Mouse (Mus musculus): ENCODE results near the gene Coq8a.

Gene Coq8a

DNA sequence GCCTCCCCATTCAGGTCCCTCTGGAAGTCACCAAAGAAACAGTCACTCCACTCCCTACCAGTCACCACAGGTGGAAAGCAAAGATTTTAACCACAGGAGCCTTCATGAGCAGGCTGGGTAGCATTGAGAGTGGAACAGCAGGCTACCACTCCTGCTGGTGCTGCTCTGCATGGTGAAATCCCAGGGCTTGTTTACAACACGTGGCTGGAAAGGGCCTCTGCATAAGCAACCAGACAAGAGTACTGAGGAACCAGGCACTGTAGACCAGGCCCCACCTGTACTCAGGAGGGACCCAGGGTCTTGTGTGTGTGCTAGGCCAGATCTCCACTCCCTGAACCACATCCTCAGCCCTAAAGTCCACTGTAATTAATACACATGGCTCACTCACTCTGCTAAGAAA is 22.6 kb downstream of the Coq8a start:
- DNase-seq (ENCODE audit: extremely low spot score, low read depth, low spot score) = no peak

DNA sequence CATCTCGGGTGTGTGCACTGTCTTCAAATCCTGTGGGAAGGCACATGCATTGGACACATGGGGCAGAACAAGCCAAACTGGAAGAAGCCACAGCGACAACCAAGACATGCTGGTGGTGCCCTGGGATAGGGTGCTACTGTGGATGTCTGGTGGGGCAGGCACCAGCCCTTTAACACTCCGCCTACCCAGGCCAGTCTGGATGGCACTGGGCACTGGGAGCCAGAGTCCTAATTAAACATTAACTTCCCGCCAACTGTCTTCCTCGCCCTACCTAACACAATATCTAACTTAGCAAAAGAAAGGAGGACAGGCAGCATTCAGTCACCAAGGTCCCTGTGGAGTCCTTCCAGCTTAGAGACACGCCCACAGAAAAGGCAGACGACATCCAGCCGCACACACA is 23.8 kb downstream of the Coq8a start:
- DNase-seq (ENCODE audit: extremely low spot score, low read depth, low spot score) = no peak

DNA sequence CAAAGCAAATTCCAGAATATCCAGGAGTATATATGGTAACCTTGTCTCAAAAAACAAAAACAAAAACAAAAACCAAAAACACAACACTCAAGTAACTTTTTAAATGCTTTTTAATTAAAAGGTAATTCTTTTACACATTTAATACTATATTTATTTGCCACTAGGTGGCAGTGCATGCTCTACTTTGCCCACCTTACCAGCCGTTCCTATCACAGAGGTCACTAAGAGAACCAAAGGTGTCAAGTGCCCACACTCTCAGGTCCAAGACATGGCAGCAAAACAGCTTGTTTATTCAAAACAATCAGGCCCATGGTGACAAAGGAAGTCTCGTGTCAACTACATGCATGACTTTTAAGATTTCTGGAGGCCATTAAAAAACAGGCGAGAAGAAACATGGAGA is 24.2 kb downstream of the Coq8a start:
- no peak for DNase-seq (ENCODE audit: extremely low spot score, low read depth, low spot score)

DNA sequence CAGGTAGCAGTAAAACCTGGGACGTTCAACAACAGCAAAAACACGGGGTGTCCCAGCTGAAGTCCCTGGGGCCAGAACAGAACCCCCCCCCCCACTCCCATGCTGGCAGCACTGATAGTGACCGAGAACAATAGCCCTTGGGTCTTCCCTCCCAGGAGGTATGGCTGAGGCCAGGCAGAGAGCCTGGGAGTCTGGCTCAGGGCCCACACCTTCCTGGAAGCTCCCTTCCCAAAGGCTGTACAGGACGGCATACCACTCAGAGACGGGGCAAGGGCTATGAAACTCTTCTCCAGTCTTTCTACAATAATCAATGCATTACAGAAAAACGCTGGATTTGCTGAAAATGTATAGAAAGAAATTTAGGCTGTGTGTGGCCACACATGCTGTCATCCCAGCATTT is 24.7 kb downstream of the Coq8a start:
- DNase-seq (ENCODE audit: extremely low spot score, low read depth, low spot score) = no peak

DNA sequence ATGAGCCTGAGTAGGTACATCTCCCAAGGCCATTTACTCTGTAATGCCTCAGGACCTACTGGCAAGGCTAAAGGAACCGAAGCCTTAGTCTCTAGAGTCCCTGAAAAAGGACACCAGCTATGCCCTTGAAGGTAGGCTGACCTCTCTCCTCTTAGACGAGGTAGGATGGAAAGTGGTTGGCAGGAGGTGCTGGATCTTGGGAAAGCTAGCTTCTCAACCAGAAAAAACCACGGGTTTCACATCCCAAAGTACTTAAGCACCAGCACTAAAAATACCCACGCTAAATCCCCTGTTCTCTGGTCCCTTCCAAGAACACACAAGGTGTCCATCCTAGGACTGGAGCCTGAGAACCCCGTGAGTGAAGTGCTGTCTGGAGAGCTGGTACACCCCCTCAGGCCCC is 26.4 kb downstream of the Coq8a start:
- DNase-seq (ENCODE audit: extremely low spot score, low read depth, low spot score) = no peak

DNA sequence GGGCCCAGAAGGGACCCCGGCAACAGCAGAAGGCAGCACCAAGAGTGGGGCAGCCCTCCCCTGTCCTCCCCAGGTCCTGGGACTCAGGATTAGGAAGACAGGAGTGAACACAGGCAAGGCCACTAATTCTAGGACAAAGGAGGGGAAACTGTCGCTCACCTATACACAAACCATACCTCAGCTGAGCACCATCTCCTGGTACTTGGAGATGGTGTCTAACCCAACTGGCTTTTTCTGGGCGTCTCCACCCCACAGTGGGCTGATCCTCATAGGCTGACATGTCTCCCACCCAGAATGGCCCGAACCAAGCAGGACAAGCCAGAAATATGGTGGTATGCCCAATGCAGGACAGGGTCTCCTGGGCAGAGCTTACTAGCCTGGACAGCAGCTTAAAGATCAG is 26.8 kb downstream of the Coq8a start:
- no peak for DNase-seq (ENCODE audit: extremely low spot score, low read depth, low spot score)

DNA sequence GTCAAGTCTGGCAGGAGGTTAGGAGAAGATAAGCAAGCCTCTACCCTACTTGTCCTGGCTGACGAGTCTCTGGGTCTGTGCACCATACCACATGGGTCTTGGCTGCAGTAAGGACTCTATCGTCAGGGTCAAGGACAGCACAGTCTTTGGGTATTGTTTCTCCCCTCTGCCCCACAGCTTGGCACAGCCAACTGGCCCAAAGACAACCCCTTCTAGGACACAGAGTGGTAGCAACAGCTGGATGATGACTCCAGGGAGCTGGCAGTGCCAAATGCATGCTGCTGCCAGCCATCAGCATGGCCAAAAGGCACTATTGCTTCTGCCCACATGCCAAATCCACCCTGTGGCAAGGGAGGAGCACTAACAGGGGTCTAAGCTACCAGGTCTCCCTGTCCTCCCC is 27.5 kb downstream of the Coq8a start:
- no peak for DNase-seq (ENCODE audit: extremely low spot score, low read depth, low spot score)

DNA sequence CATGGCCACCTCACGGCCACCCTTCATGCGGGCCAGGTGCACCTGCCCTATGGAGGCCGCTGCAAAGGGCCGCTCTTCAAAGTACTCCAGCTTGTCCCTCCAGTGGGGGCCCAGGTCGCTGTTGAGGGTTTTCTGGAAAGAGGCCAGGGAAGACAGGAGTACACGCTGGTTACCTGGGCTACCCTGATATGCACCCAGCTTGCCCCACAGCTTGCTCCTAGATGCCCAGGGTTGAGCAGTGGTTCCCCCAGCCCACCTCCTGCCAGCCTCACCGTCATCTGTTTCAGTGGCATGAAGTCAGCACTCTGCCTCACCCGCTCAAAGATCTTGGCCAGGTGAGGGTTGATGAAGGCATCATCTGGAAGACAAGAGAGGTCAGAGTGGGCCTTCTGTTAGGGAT is 29.3 kb downstream of the Coq8a start:
- DNase-seq (ENCODE audit: extremely low spot score, low read depth, low spot score) = no peak

DNA sequence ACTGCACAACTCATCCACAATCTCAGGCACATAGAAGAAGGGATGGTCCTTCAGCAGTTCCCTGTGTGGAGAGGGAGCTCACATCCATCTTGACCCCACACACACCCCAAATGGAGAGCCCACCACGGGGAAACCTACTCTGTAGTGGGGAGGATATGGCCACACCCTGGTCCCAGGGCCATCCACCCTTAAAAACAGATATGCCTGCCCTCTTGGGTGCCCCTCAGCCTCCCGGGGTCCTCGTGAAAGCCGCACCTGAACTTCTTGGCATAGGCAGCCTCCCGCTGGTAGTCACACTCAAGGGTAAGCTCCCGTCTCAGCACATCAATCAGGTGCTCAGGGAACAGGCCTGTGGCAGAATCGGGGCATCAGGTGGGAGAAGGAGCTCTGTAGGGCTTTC is 30.2 kb downstream of the Coq8a start:
- DNase-seq (ENCODE audit: extremely low spot score, low read depth, low spot score) = no peak

DNA sequence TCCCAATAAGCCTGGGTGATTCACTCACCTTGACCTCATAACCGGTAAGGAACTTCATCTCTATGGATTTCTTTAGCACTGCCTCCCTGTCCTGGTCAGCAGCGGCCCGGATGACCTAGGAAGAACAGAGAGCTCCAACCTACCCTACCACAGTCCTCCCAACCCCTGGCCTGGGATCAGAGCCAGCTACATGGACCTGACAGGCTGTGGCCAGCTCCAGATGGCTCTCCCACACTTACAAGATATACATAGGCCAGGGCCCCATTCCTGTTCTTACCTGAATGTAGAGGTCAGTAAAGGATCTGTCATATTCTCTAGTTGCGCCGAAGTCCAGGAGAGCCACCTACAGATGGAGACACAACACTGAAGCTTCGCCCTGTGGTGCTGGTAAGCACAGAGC is 31.1 kb downstream of the Coq8a start:
- no peak for DNase-seq (ENCODE audit: extremely low spot score, low read depth, low spot score)

DNA sequence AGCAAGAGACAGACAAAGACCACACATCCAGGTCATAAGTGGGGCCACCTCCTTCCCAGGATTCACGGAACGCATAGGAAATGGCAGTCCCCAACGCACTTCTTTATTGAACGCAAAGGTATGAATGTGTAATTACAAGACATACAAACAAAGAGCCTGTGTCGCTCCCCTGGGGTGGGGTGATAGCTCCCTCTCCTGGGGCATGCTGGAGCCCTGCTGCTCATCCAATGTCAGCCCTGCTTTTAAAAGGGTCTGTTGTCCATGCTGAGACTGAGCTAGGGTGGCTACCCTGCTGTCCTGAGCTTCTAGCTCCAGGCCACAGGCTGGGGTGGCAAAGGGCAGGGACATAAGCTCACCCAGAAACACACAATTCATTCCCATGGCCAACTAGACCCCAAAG is 32.9 kb downstream of the Coq8a start:
- no peak for DNase-seq (ENCODE audit: extremely low spot score, low read depth, low spot score)

DNA sequence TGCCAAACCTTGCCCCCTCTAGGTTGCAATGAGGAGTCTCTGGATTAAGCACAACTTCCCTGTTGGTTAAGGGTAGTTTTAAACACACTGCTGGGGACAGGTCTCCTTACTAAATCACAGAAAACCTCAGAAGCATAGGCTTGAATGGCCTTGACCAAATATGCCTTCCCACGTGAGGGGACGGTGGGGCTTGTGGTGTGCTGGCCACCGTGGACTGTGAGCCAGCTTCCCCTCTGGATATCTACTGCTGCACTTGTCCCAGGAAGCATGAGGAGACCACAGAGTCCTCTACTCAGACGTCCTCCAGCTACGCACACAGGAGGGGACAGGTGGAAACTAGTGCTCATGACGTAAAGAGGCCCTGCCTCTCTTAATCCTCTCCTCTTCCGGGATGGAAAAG is 36.4 kb downstream of the Coq8a start:
- no peak for DNase-seq (ENCODE audit: extremely low spot score, low read depth, low spot score)

DNA sequence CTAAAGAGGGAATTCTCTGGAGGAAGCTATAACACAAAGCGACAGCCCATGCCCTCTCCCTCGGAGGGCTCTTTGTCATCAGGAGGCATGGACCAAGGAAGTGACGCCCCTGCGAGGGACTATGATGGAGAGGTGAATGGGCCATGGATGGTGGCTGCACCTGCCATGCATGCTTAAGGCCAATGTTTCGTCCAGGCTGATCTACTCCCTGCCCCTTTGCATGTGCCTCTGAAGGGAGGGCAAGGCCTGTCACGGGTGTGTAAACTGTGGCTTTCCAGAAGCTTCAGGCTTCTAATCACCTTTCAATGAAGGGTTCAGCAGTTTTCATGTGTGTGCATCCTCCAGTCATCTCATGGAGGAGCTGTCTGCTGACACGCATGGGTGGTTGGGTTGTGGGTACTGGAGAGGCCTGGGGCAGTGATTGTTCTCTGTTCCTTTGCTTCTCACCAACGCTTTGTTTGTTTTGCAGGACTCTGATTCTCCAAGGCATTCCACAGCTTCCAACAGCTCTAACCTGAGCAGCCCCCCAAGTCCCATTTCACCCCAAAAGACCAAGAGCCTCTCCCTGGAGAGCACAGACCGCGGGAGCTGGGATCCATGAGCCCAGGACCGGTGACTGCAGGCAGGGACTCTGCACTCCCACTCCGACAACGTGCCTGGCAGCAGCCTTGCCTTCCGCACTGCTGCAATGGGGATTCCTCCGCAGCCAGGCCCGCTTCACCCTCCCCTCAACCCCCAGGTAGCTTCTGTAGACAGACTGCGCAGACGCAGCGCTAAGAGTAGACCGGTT is 37.6 kb downstream of the Coq8a start:
- DNase-seq (ENCODE audit: extremely low spot score, low read depth, low spot score) = no peak

DNA sequence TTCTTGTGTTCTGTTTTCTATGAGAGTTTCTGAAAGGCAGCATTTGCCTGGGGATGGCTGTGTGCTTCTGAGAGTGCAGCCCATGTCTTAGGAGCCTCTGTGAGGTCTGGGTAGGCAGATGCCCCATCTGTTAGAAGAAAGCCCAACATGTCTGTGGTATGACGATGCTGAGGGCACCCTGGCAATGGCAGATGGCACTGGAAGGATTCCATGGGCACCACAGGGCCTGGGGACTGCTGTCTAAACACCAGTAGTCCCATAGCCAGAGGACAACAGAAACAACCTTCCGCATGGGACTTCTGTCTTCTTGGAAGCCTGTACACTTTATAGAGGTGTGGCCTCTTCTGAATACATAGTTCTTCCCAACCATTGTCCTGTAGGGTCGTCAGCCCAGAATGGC is 38.2 kb downstream of the Coq8a start:
- DNase-seq (ENCODE audit: extremely low spot score, low read depth, low spot score) = no peak

DNA sequence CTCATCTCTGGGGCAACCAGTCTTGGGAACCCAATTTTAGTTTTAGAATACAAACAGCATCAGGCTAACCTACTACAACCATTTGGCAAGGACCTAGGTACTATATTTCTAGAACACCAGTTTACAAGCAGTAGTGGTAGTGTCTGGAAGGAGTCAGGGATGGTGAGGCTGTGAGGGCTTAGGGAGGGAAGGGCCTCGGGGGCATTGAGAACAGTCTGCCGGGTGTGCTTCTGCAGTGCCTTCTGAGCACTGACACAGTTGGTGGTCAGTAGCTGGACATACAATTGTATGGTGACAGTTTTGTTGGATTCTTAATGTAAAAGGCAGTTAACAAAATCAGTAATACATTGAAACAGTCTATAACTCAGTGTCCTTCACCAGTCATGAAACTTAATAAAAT is 38.9 kb downstream of the Coq8a start:
- DNase-seq (ENCODE audit: extremely low spot score, low read depth, low spot score) = no peak

DNA sequence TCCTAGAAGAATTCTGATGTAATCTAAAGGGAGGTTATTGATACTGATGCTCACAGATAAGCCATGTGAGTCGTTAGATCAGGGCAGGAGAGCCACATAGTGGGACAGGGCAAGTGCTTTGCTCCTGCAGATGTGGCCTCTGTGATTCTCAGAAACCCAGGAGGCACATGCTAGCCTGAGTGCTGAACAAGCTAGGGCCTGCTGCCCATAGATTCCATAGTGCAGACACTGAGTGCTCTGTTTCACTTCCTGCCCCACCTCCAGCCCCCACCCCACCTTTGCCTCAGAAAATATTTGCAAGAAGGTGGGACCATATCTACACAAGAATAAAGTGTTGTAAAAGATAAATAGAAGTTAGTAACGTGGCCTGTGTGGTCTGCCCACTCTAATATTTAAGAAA is 40.8 kb downstream of the Coq8a start:
- no peak for DNase-seq (ENCODE audit: extremely low spot score, low read depth, low spot score)

DNA sequence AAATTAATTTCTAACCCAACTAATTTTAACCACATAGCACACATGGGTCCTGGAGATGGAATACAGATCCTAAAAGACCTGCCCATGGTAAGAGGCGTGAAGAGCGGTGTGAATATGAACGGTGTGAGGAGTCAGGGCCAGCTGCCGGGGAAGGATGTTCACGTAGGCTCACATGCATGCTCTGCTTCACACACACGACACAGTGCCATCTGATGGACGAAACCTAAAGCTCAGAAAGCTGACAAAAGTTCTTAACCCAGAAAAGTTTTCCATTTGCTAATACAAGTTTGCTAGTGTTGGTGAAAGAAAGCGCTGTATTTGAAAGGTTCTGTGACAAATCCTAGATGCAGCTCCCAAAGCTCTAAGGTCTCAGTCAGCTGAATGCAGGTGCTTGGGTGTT is 48.2 kb downstream of the Coq8a start:
- DNase-seq (ENCODE audit: extremely low spot score, low read depth, low spot score) = no peak

DNA sequence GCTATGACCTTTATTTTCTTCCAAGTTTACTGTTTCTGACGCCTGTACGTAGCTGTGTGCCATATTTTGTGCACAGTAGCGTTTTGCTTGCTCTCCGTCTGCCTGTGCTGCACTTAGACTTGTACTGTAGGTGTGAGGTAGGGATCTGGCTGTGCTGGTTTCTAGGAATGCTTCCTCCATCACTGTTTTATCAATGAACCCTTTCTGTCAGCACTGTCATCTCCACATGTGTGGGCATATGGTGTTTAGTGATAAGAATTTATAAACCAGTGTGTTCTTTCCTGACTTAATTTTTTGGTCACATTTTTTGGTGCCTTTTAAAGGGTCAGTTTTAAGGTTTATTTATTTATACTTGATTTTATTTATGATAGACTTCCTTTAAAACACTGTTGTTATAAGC is 50.8 kb downstream of the Coq8a start:
- DNase-seq (ENCODE audit: extremely low spot score, low read depth, low spot score) = no peak

DNA sequence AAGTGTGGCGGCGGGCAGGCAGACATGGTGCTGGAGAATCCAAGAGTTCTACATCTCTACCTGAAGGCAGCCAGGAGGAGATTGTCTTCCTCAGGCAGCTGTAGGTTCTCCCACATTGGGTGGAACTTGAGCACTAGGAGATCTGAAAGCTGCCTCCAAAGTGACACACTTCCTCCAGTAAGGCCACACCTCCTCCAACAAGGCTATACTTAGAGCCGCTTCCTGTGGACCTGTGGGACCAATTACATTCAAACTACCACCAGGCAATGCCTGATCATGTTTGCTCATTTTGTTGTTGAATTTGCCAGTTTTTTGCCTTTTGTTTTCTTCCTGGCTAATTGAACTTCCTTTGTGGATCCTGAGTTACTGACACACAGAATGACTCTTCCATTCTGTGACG is 51.4 kb downstream of the Coq8a start:
- DNase-seq (ENCODE audit: extremely low spot score, low read depth, low spot score) = no peak

DNA sequence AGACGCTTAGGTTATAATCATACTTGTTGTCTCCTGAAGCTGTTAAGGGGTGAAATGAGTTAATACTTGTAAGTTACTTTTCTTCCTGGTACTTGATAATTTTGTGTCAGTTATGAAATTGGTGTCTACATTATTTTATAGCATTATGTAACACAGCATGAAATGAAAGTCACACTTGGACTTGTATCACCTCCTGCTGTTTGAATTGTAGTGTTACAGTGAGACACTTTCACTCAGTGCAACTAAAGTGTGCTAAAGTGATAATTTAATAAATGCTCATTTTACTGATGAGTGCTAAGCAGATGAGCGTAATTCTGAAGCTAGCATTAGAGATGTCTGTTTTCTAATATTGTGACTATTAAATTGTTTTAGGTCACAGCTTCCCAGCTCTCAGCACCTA is 58.4 kb downstream of the Coq8a start:
- no peak for DNase-seq (ENCODE audit: extremely low spot score, low read depth, low spot score)

DNA sequence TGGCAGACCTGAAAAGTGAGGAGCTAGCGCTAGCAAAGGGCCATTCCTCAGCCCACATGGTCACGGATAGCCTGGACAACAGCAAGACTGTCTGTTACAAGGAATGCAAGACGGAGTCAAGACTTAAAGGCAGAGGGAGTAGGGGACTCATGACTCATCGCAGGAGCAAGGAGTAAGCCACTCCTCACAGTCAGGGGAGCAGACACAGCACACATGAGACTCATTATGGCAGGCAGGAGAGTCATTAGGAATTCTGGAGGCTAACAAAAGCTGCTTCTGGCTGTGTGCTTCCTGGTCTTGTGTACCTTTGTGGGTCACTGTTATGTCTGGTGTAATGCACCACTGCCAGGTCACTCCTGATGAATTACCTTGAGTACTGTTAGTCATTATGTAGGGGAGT is 60.2 kb downstream of the Coq8a start:
- no peak for DNase-seq (ENCODE audit: extremely low spot score, low read depth, low spot score)

DNA sequence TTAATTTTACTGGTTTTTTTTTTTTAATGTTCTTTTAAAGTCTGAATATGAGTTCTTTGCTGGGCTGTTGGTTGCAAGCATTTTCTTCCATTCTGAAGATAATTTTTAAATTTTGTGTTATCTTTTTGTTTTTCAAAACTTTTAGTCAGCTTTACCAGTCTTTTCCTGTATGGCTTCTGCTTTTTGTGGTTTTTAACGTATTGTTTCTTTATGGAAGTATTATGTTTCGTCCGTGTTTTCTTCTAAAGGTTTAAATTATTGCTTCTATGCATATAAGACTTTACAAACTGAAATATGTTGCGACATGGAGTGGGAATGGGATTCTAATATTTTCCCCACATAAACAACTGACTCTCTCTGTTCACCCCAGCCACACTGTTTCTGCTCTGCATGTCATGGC is 67.2 kb downstream of the Coq8a start:
- no peak for DNase-seq (ENCODE audit: extremely low spot score, low read depth, low spot score)

DNA sequence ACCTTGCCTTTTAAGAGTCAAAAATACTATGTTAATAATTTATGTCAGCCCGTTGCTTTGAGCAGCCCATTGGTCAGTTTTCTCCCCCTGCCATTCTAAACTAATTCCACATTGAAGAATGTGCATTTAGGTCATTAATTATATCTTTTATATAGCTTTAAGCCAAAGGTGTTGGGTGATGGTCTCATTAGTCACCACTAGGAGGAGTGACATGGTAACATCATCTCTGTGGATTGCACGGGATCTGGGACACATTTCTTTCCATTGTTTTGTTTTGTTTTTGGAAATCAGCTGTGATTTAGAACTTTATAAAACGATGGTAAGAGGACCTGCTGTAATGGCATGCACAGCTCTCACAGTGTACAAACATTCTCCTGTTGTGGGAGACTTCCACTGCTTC is 68.0 kb downstream of the Coq8a start:
- DNase-seq (ENCODE audit: extremely low spot score, low read depth, low spot score) = no peak
